Mouse (Mus musculus): ENCODE data around the gene Uqcc2.

- TF ChIP-seq POLR2A (IDR thresholded peaks at IDR 0.05; ENCODE audit: low read depth, low read length) (no peak), CTCF (IDR thresholded peaks at IDR 0.05; ENCODE audit: borderline replicate concordance, insufficient read depth, low read length) (no peak)
These were observed 12.7 kb upstream of the Uqcc2 start for GRCm38 (mm10) chr17:27146323-27146923.
